Mouse (Mus musculus) spleen, adult 2 months (tissue): ENCODE measurements at regions not wholly inside any gene's neighbourhood (a gene's known extent, or its start where the extent isn't known, plus 50 kb on each side); places are given as distances from the start of the nearest gene placed in this dataset.
A peak's percentile ranks its signal among the peaks of the same experiment; 100 is the strongest.

ENCODE experiments used
- DNase-seq, 2 experiments: peaks; one replicate each; pipeline versions ENCODE4 v3.0.0 to v3.0.0-alpha.2; 2012 to 2021; ENCODE audit warnings: low spot score in 2 of 2, low read depth in 1 of 2
- H3K27ac ChIP-seq: fragments of 200-500 bp; 2 replicates; pipeline ENCODE4 v1.5.1; 2012; ENCODE audit warnings: low read length, inconsistent platforms; ENCODE audit not compliant: insufficient read depth
- H3K27me3 ChIP-seq: fragments of 200-500 bp; 2 replicates; pipeline ENCODE4 v1.6.1; 2012; ENCODE audit warnings: mild to moderate bottlenecking, moderate library complexity, low read length, inconsistent platforms; ENCODE audit not compliant: control insufficient read depth, insufficient read depth
- H3K36me3 ChIP-seq: fragments of 200-500 bp; 2 replicates; pipeline ENCODE4 v1.6.1; 2012; ENCODE audit warnings: mild to moderate bottlenecking, low read length, inconsistent platforms; ENCODE audit not compliant: control insufficient read depth, insufficient read depth
- H3K4me1 ChIP-seq: fragments of 200-500 bp; 2 replicates; pipeline ENCODE4 v1.6.1; 2011; ENCODE audit warnings: inconsistent platforms; ENCODE audit not compliant: control insufficient read depth, insufficient read depth, insufficient read length
- H3K4me3 ChIP-seq: fragments of 200-500 bp; 2 replicates; pipeline ENCODE4 v1.5.1; 2011; ENCODE audit warnings: mild to moderate bottlenecking, inconsistent platforms; ENCODE audit not compliant: insufficient read depth, insufficient read length; ENCODE audit errors: extremely low read depth
- CTCF ChIP-seq: fragments of 200-500 bp; IDR thresholded peaks from 2 replicates; pipeline ENCODE4 v1.5.1; 2011; ENCODE audit warnings: mild to moderate bottlenecking, inconsistent platforms; ENCODE audit not compliant: insufficient read depth, insufficient read length, insufficient replicate concordance; ENCODE audit errors: extremely low read depth
- POLR2A ChIP-seq: fragments of 200-500 bp; IDR thresholded peaks from 2 replicates; pipeline ENCODE4 v1.6.1; 2011; ENCODE audit warnings: low read depth, low read length, inconsistent platforms
- WGBS: fragments of 180-500 bp; shearing (Covaris S2); methylation state at CpG from one replicate; pipeline ENCODE4 v1.1.7; 2018; 5-methylcytosine and 5-hydroxymethylcytosine counted together

DNA sequence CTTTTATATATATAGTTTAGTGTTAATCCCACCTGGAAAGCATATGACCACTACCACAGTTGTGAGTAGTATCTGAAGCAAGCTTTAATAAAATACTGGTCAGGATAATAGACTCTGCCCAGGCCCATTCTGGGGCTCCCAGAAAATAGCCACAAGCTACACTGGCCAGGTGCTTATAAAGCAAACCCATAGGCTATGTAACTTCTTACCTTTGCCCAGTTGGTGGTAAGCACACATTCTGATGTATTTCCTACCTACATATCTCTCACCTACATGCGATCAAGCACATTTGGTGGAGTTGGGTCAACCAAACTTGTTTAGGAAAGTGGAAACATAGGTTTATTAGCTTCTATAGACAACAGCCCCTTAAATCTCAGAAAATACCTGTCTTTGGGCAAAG, 81.4 kb upstream of the Syt6 start:
- peak overlapping the region; percentile 10; the same call in 1 of the 2 replicates for H3K27ac ChIP-seq

DNA sequence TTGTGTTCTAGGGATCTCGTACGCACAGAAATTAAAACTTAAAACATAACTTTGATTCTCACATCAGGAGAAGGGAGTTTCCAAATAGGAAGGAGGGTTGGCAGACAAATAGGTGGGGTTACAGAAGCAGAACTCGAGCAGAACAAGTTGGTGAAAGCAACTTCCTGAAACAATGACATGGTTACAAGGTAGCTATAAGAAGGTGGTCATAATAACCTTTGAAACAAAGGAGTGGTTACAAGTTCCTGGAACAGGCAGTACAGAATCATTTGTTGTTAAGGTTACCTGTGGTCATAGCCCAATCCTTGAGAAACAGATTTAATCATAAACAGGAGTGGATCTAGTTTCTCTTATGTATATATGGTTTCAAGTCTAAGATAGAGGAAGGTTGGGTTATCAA, 81.0 kb upstream of the Syt6 start:
- peaks cover 5% of the 10 kb centered on the region; the same call in 1 of the 2 replicates for H3K4me1 ChIP-seq
- no peak overlapping the region for H3K4me3 ChIP-seq
- WGBS, result 31% methylated on average over 3 of the region's 3 CpGs
- peak in 1 of 2 experiments; percentile 31 for DNase-seq
- peak overlapping the region; percentile 87 for H3K27ac ChIP-seq
- TF ChIP-seq POLR2A (no peak), CTCF (no peak)
- no peaks in the 10 kb centered on the region for H3K27me3 ChIP-seq
- H3K36me3 ChIP-seq, result no peaks in the 10 kb centered on the region

More for the DNA sequence above, 81.4 kb upstream of the Syt6 start:
- 88% methylated on average over 1 of the region's 1 CpGs for WGBS
- H3K27me3 ChIP-seq, result no peaks in the 10 kb centered on the region
- no peak for DNase-seq
- H3K36me3 ChIP-seq, result no peaks in the 10 kb centered on the region
- H3K4me1 ChIP-seq, result peaks cover 5% of the 10 kb centered on the region; the same call in 1 of the 2 replicates
- no peak overlapping the region for H3K4me3 ChIP-seq
- TF ChIP-seq POLR2A (no peak), CTCF (no peak)

GRCm38 (mm10) chr3:103496083-103496482, 78.9 kb upstream of the Syt6 start:
- DNase-seq, result no peak
- WGBS, result 92% methylated on average over 6 of the region's 6 CpGs
- Histone ChIP-seq H3K36me3 (no peaks in the 10 kb centered on the region), H3K27ac (no peak overlapping the region), H3K4me1 (peaks cover 16% of the 10 kb centered on the region; the same call in 1 of the 2 replicates), H3K4me3 (no peak overlapping the region), H3K27me3 (no peaks in the 10 kb centered on the region)
- TF ChIP-seq POLR2A, result no peak
- no peak for TF ChIP-seq CTCF

DNA sequence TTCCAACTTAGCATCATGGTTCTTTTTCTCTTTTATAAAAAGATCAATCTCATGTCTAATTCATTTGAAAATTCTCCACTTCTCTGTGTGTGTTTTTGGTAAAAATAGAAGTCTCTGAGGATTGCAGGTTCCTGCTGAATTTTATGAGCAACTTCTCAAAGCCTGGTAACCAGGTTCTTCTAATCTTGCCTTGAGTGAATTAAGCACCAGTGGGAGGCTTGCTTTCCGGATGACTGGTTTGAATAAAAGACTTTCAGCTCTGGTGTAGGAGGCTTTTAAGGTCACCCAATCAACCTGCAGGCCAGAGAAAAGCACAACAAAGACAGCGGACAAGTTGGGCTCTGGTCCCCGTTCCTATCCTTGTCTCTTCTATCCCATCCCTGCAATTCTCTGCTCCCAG, 78.3 kb upstream of the Syt6 start:
- WGBS, result 90% methylated on average over 3 of the region's 3 CpGs
- Histone ChIP-seq H3K4me1 (peaks cover 16% of the 10 kb centered on the region; the same call in 1 of the 2 replicates), H3K4me3 (no peak overlapping the region), H3K27ac (no peak overlapping the region), H3K27me3 (no peaks in the 10 kb centered on the region), H3K36me3 (no peaks in the 10 kb centered on the region)
- TF ChIP-seq CTCF (no peak), POLR2A (no peak)
- DNase-seq, result no peak

DNA sequence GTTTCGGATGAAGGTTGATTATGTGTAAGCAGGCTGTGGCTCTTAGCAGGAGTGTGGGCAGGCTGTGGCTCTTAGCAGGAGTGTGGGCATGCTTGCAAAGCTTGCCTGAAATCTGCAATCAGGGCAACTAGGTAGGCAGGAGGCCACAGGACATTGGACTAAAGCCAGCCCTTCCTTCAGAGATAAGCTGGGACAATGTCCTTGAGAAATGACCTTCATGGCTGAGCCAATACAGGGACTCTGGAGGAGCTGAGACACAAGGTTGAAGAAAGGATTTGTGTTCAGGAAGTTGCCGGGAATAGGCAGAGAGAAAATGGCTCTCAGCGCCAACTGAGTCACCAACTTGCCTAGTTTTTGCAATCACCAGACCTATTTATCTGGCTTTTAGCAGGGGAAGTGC, 77.3 kb upstream of the Syt6 start:
- H3K27ac ChIP-seq, result no peak overlapping the region
- DNase-seq, result no peak
- H3K27me3 ChIP-seq, result no peaks in the 10 kb centered on the region
- TF ChIP-seq POLR2A, result no peak
- TF ChIP-seq CTCF, result no peak
- H3K36me3 ChIP-seq, result no peaks in the 10 kb centered on the region
- no peak overlapping the region for H3K4me3 ChIP-seq
- 92% methylated on average over 3 of the region's 3 CpGs for WGBS
- H3K4me1 ChIP-seq, result peaks cover 15% of the 10 kb centered on the region; the same call in 1 of the 2 replicates

GRCm38 (mm10) chr3:103498458-103498857, 76.6 kb upstream of the Syt6 start:
- 85% methylated on average over 4 of the region's 4 CpGs for WGBS
- H3K4me1 ChIP-seq, result peaks cover 14% of the 10 kb centered on the region; the same call in 1 of the 2 replicates
- H3K36me3 ChIP-seq, result no peaks in the 10 kb centered on the region
- no peak overlapping the region for H3K4me3 ChIP-seq
- TF ChIP-seq POLR2A, result no peak
- no peaks in the 10 kb centered on the region for H3K27me3 ChIP-seq
- DNase-seq, result no peak
- no peak overlapping the region for H3K27ac ChIP-seq

DNA sequence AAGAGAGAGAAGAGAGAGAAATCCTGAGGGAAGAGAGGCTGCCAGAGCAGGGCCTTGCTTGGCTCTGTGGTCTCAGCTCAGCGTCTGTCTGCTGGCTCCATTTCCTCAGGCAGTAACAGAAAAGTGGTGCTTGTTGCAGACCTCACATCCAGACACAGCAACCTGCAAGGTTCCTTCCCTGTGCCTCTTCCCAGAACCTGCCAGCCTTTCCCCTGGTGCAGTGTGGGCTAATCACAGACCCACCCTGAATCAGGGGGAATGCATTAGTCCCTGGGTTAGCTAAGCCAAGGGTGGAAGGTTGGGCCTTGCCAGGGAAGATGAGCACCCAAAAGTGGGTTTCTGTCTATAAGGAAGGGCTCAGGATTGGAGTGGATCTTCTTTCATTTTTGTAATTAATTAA, 75.2 kb upstream of the Syt6 start:
- Histone ChIP-seq H3K4me1 (peaks cover 12% of the 10 kb centered on the region; the same call in 1 of the 2 replicates), H3K27me3 (no peaks in the 10 kb centered on the region), H3K27ac (no peak overlapping the region), H3K4me3 (no peak overlapping the region), H3K36me3 (no peaks in the 10 kb centered on the region)
- 18% methylated on average over 1 of the region's 1 CpGs for WGBS
- TF ChIP-seq CTCF, result no peak
- no peak for TF ChIP-seq POLR2A
- no peak for DNase-seq
